In the genomic region with DNA sequence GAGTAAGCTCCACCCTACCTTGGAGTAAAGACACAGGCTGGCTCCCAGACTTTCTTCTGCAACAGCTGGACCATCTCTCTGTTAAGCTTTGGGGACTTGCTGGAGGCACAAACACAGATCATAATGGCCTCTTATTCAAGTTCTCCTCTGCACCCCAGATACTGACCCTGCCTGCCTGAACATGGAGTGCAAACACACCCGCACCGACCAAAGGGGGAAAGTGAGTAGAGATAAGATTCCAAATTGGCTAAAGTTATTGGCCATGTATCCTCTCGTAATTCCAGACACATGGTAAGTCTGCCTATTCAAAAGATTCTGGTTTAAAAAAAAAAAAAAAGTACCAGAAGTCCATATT, we compare ENCODE assay signal across 8 mouse cellular contexts. TPM values are rescaled to one million over a fixed set of nuclear protein-coding genes. Genes with fewer than 3 reads are reported as not detected.
DNase-seq lines count a peak whose midpoint lies in the region; ATAC-seq and TF ChIP-seq lines count a peak whose summit lies in the region.

No protein-coding gene starts in this region.

- intact Hi-C loops in left cerebral cortex, adult 2 months (cut with DNase I), result no loop called here
- intact Hi-C loops in left cerebral cortex, postnatal 10 days (cut with DNase I), result no loop called here

- TF ChIP-seq CTCF in left cerebral cortex, adult 2 months (IDR thresholded peaks at IDR 0.05), result no peak

- H3K4me3 ChIP-seq in left cerebral cortex, adult 2 months, result peak overlapping the region; percentile 51
- H3K4me3 ChIP-seq in forebrain, embryonic 12.5 days (replicated peaks), result peak overlapping the region; percentile 52
- peak overlapping the region; percentile 62 for H3K4me3 ChIP-seq in limb, embryonic 10.5 days
- H3K4me3 ChIP-seq in neural tube, embryonic 14.5 days (ENCODE audit: low read depth, low read length), result peak overlapping the region; percentile 44

- peak overlapping the region; percentile 94 for H3K4me2 ChIP-seq in forebrain, embryonic 12.5 days
- peak overlapping the region; percentile 96 for H3K4me2 ChIP-seq in neural tube, embryonic 14.5 days (ENCODE audit: low read depth, low read length)

- no peaks in the 10 kb centered on the region for H3K9me3 ChIP-seq in forebrain, embryonic 12.5 days
- no peaks in the 10 kb centered on the region for H3K9me3 ChIP-seq in limb, embryonic 10.5 days (replicated peaks)
- H3K9me3 ChIP-seq in neural tube, embryonic 14.5 days (ENCODE audit: control insufficient read depth, low read length), result no peaks in the 10 kb centered on the region

- H3K27me3 ChIP-seq in forebrain, embryonic 12.5 days, result peaks cover 30% of the 10 kb centered on the region
- H3K27me3 ChIP-seq in limb, embryonic 10.5 days (ENCODE audit: low read depth, poor library complexity, severe bottlenecking), result peaks cover 40% of the 10 kb centered on the region
- peaks cover 4% of the 10 kb centered on the region; the same call in 1 of the 2 replicates for H3K27me3 ChIP-seq in neural tube, embryonic 14.5 days (ENCODE audit: control insufficient read depth, insufficient read depth, low read length)

- no peak for ATAC-seq in forebrain, embryonic 12.5 days (ENCODE audit: low FRiP score)
- no peak for ATAC-seq in neural tube, embryonic 14.5 days (ENCODE audit: low read depth)
- ATAC-seq in megakaryocyte-erythroid progenitor cell, adult 5-6 weeks (replicated peaks; ENCODE audit: low FRiP score, low TSS enrichment, poor library complexity, severe bottlenecking), result no peak
- no peak for ATAC-seq in erythroid progenitor cell, adult 5-6 weeks (replicated peaks; ENCODE audit: low FRiP score, poor library complexity, severe bottlenecking)

- 41% methylated on average over 3 of the region's 3 CpGs for WGBS in forebrain, embryonic 12.5 days
- 40% methylated on average over 3 of the region's 3 CpGs for WGBS in limb, embryonic 10.5 days
- 53% methylated on average over 3 of the region's 3 CpGs for WGBS in neural tube, embryonic 14.5 days

- no peaks in the 10 kb centered on the region for H3K36me3 ChIP-seq in forebrain, embryonic 12.5 days (replicated peaks)
- H3K36me3 ChIP-seq in limb, embryonic 10.5 days, result no peaks in the 10 kb centered on the region
- no peaks in the 10 kb centered on the region for H3K36me3 ChIP-seq in neural tube, embryonic 14.5 days (ENCODE audit: control insufficient read depth, insufficient read depth, low read length)

- H3K4me1 ChIP-seq in forebrain, embryonic 12.5 days, result peaks cover 10% of the 10 kb centered on the region
- H3K4me1 ChIP-seq in limb, embryonic 10.5 days, result peaks cover 9% of the 10 kb centered on the region
- H3K4me1 ChIP-seq in neural tube, embryonic 14.5 days (ENCODE audit: control insufficient read depth, insufficient read depth, low read length), result no peaks in the 10 kb centered on the region

- no peak overlapping the region for H3K27ac ChIP-seq in left cerebral cortex, adult 2 months
- no peak overlapping the region for H3K27ac ChIP-seq in forebrain, embryonic 12.5 days
- no peak overlapping the region; the same call in 1 of the 2 replicates for H3K27ac ChIP-seq in limb, embryonic 10.5 days
- no peak overlapping the region for H3K27ac ChIP-seq in neural tube, embryonic 14.5 days (ENCODE audit: low read depth, low read length)

- no peak for DNase-seq in left cerebral cortex, adult 2 months (ENCODE audit: extremely low spot score in 1 of 2, low spot score in 2 of 2)
- DNase-seq in left cerebral cortex, postnatal 10 days (ENCODE audit: extremely low spot score in 1 of 2, low spot score in 2 of 2), result no peak
- DNase-seq in limb, embryonic 10.5 days (ENCODE audit: low spot score), result no peak
- no peak for DNase-seq in right cerebral cortex, adult 18-20 months

- H3K9ac ChIP-seq in forebrain, embryonic 12.5 days, result peak overlapping the region; percentile 51; the same call in 1 of the 2 replicates
- peak overlapping the region; percentile 43 for H3K9ac ChIP-seq in neural tube, embryonic 14.5 days (replicated peaks; ENCODE audit: low read depth, low read length)

RNA-seq across cellular contexts. Expression of a gene that starts 0.4 kb away (rescaled TPM):
- total RNA-seq in left cerebral cortex, adult 2 months (2021), result under 1 TPM in 1 of 2 experiments, not detected in 1; 0.11 TPM
- under 1 TPM; 0.21 to 0.61 TPM for total RNA-seq in left cerebral cortex, postnatal 10 days (2021)
- polyA plus RNA-seq in forebrain, embryonic 12.5 days (2016; fragmentation: Nextera tagmentation; extraction: Ambion mirVana), result 0.80 and 1.0 TPM in 2 replicates
- 0.74 and 1.1 TPM in 2 replicates for polyA plus RNA-seq in limb, embryonic 10.5 days (2016; fragmentation: Nextera tagmentation; extraction: Ambion mirVana)
- polyA plus RNA-seq in neural tube, embryonic 14.5 days (2014; fragmentation: Nextera tagmentation; extraction: Ambion mirVana), result 0.60 and 0.62 TPM in 2 replicates
- total RNA-seq in megakaryocyte-erythroid progenitor cell, adult 5-6 weeks (2014; fragmentation: Nextera tagmentation), result not detected in 2 replicates
- not detected in 2 replicates for total RNA-seq in megakaryocyte-erythroid progenitor cell, adult 5-6 weeks (2017)
- not detected in 2 replicates for total RNA-seq in erythroid progenitor cell, adult 5-6 weeks (2015; ENCODE audit: low replicate concordance)
- total RNA-seq in erythroid progenitor cell, adult 5-6 weeks (2017; ENCODE audit: low replicate concordance), result not detected in 2 replicates
